Comparison of ENCODE assay signal across 8 mouse cellular contexts in the genomic region with DNA sequence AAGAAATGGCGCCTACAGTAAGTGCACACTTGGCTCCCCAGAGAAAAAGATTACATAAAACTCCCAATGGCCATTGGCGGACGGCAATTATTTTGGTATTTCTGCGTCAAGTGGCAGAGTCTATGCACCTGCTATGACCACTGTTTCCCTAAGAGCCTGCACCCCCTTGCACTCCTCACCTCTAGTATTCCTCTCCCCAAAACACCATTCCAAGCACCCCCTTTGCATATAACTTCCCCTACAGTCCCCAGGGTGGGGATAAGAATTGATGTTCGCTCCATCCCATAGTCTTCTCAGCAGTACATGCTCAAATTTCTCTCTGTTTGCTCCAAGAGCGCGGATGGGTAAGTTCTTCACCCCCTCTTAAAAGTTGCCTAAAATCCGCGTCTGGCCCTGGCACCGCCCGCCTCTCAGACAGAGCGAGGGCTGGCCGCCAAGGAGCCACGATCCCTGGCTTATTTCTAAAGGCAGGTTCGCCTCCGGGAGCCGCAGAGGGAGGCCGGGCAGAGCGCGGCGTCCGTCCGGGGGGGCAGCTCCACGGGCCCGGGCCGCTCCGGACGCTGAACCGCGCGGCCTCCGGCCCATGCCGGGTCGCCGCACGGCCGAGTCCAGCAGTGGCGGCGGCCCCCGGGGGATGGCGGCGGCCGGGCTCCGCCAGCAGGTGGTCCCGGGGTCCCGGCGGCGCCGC. TPM values are rescaled to one million over a fixed set of nuclear protein-coding genes. Genes with fewer than 3 reads are reported as not detected.
DNase-seq lines count a peak whose midpoint lies in the region; ATAC-seq and TF ChIP-seq lines count a peak whose summit lies in the region.

No protein-coding gene starts in this region.

- peaks cover 39% of the 10 kb centered on the region for H3K27me3 ChIP-seq in embryonic facial prominence, embryonic 15.5 days
- H3K27me3 ChIP-seq in heart, postnatal 0 days (ENCODE audit: control insufficient read depth, insufficient read depth, low read length): peaks cover 14% of the 10 kb centered on the region
- peaks cover 44% of the 10 kb centered on the region for H3K27me3 ChIP-seq in limb, embryonic 10.5 days (ENCODE audit: low read depth, poor library complexity, severe bottlenecking)
- H3K27me3 ChIP-seq in midbrain, embryonic 13.5 days: peaks cover 14% of the 10 kb centered on the region; the same call in 1 of the 2 replicates

- peak overlapping the region; percentile 71 for H3K4me3 ChIP-seq in embryonic facial prominence, embryonic 15.5 days (replicated peaks)
- H3K4me3 ChIP-seq in heart, postnatal 0 days (ENCODE audit: low read depth, low read length): peak overlapping the region; percentile 84
- peak overlapping the region; percentile 79 for H3K4me3 ChIP-seq in limb, embryonic 10.5 days
- peak overlapping the region; percentile 71 for H3K4me3 ChIP-seq in midbrain, embryonic 13.5 days (replicated peaks)

- peak; percentile 4 for DNase-seq in cerebellum, adult 11 months
- DNase-seq in cerebellum, adult 9-10 months: no peak
- DNase-seq in adrenal gland, postnatal 10 days: peak; percentile 83
- peak; percentile 10 for DNase-seq in heart, postnatal 0 days (ENCODE audit: low spot score)
- DNase-seq in limb, embryonic 10.5 days (ENCODE audit: low spot score): peak; percentile 53
- peak; percentile 8 to 47 for DNase-seq in urinary bladder, postnatal 36 days (ENCODE audit: low spot score in 2 of 2)

- 0 out of 2 replicates have a peak overlapping the region, but pooled peaks have one; percentile 21 for H3K9ac ChIP-seq in embryonic facial prominence, embryonic 15.5 days
- peak overlapping the region; percentile 74 for H3K9ac ChIP-seq in heart, postnatal 0 days (replicated peaks; ENCODE audit: low read depth, low read length)
- H3K9ac ChIP-seq in midbrain, embryonic 13.5 days (replicated peaks): peak overlapping the region; percentile 84

- H3K36me3 ChIP-seq in embryonic facial prominence, embryonic 15.5 days: no peaks in the 10 kb centered on the region
- no peaks in the 10 kb centered on the region for H3K36me3 ChIP-seq in heart, postnatal 0 days (replicated peaks; ENCODE audit: control insufficient read depth, insufficient read depth, low read length)
- H3K36me3 ChIP-seq in limb, embryonic 10.5 days: no peaks in the 10 kb centered on the region
- no peaks in the 10 kb centered on the region for H3K36me3 ChIP-seq in midbrain, embryonic 13.5 days

- no peaks in the 10 kb centered on the region for H3K9me3 ChIP-seq in embryonic facial prominence, embryonic 15.5 days (replicated peaks)
- no peaks in the 10 kb centered on the region for H3K9me3 ChIP-seq in heart, postnatal 0 days (replicated peaks; ENCODE audit: control insufficient read depth, low read length)
- H3K9me3 ChIP-seq in limb, embryonic 10.5 days (replicated peaks): no peaks in the 10 kb centered on the region
- H3K9me3 ChIP-seq in midbrain, embryonic 13.5 days: no peaks in the 10 kb centered on the region

- H3K27ac ChIP-seq in embryonic facial prominence, embryonic 15.5 days (replicated peaks): no peak overlapping the region
- peak overlapping the region; percentile 49; the same call in 1 of the 2 replicates for H3K27ac ChIP-seq in heart, postnatal 0 days (ENCODE audit: low read depth)
- peak overlapping the region; percentile 84 for H3K27ac ChIP-seq in limb, embryonic 10.5 days
- H3K27ac ChIP-seq in midbrain, embryonic 13.5 days: peak overlapping the region; percentile 82; the same call in 1 of the 2 replicates

- TF ChIP-seq CTCF in heart, postnatal 0 days (IDR thresholded peaks at IDR 0.05; ENCODE audit: low read depth): no peak

- WGBS in embryonic facial prominence, embryonic 15.5 days: 2% methylated on average over 48 of the region's 49 CpGs
- 5% methylated on average over 35 of the region's 49 CpGs for WGBS in heart, postnatal 0 days
- WGBS in limb, embryonic 10.5 days: 4% methylated on average over 49 of the region's 49 CpGs
- WGBS in midbrain, embryonic 13.5 days: 2% methylated on average over 35 of the region's 49 CpGs

- no peak for TF ChIP-seq EP300 in heart, postnatal 0 days (IDR thresholded peaks at IDR 0.05; ENCODE audit: low read depth)

- ATAC-seq in embryonic facial prominence, embryonic 15.5 days (ENCODE audit: insufficient number of reproducible peaks, low FRiP score, low TSS enrichment, low read depth): peak; percentile 10; the same call in 1 of the 2 replicates
- ATAC-seq in heart, postnatal 0 days (ENCODE audit: insufficient read depth, low read depth): no peak; the same call in 1 of the 2 replicates
- ATAC-seq in midbrain, embryonic 13.5 days: peak; percentile 87

- H3K4me1 ChIP-seq in embryonic facial prominence, embryonic 15.5 days: peaks cover 6% of the 10 kb centered on the region; the same call in 1 of the 2 replicates
- no peaks in the 10 kb centered on the region for H3K4me1 ChIP-seq in heart, postnatal 0 days (ENCODE audit: control insufficient read depth, insufficient read depth)
- H3K4me1 ChIP-seq in limb, embryonic 10.5 days: peaks cover 6% of the 10 kb centered on the region; the same call in 1 of the 2 replicates
- peaks cover 19% of the 10 kb centered on the region for H3K4me1 ChIP-seq in midbrain, embryonic 13.5 days (replicated peaks)

- peak overlapping the region; percentile 95 for H3K4me2 ChIP-seq in embryonic facial prominence, embryonic 15.5 days (replicated peaks)
- peak overlapping the region; percentile 86 for H3K4me2 ChIP-seq in heart, postnatal 0 days (ENCODE audit: low read depth, low read length)
- H3K4me2 ChIP-seq in midbrain, embryonic 13.5 days (replicated peaks): peak overlapping the region; percentile 89

RNA-seq across cellular contexts. Expression of a gene that starts 0.4 kb away (rescaled TPM):
- total RNA-seq in adrenal gland, postnatal 10 days (2021): 10 to 100 TPM; 14.5 to 17.6 TPM
- 3.0 and 3.1 TPM in 2 replicates for polyA plus RNA-seq in embryonic facial prominence, embryonic 15.5 days (2015; fragmentation: Nextera tagmentation; extraction: Ambion mirVana)
- total RNA-seq in heart, postnatal 0 days (2014; rRNA removed; ENCODE audit: low replicate concordance): 2.0 and 2.5 TPM in 2 replicates
- 2.6 and 3.0 TPM in 2 replicates for polyA plus RNA-seq in heart, postnatal 0 days (2015; fragmentation: Nextera tagmentation; extraction: Ambion mirVana)
- 1.0 and 1.3 TPM in 2 replicates for polyA plus RNA-seq in limb, embryonic 10.5 days (2016; fragmentation: Nextera tagmentation; extraction: Ambion mirVana)
- 5.7 and 6.2 TPM in 2 replicates for polyA plus RNA-seq in midbrain, embryonic 13.5 days (2015; fragmentation: Nextera tagmentation; extraction: Ambion mirVana)

Comparison
In these comparisons a context has a peak if more than half of its experiments do, and no peak if none do; other contexts are left out.
1. H3K9ac ChIP-seq: peak in every context shown above with its lines; median percentile 84 in midbrain, embryonic 13.5 days; 74 in heart, postnatal 0 days; 21 in embryonic facial prominence, embryonic 15.5 days.